Mouse (Mus musculus) liver, adult 2 months (tissue): ENCODE measurements around the gene Sult4a1. TPM values are rescaled to one million over a fixed set of nuclear protein-coding genes. Genes with fewer than 3 reads are reported as not detected.

Experiments used
- DNase-seq: peaks from one replicate; pipeline ENCODE4 v3.0.0-alpha.2; 2011; ENCODE audit warnings: low read depth, low spot score; ENCODE audit errors: extremely low read depth
- H3K27ac ChIP-seq: fragments of 200-500 bp; replicated peaks from 2 replicates; pipeline ENCODE4 v1.5.1; 2012; ENCODE audit warnings: low read depth, mild to moderate bottlenecking, control low read depth, inconsistent platforms, low read length; ENCODE audit not compliant: insufficient read depth
- H3K27me3 ChIP-seq: fragments of 200-500 bp; 2 replicates; pipeline ENCODE4 v1.6.1; 2012; ENCODE audit warnings: mild to moderate bottlenecking, moderate library complexity, low read length, inconsistent platforms; ENCODE audit not compliant: control insufficient read depth, insufficient read depth
- H3K36me3 ChIP-seq: fragments of 200-500 bp; 2 replicates; pipeline ENCODE4 v1.6.1; 2012; ENCODE audit warnings: low read length, inconsistent platforms; ENCODE audit not compliant: control insufficient read depth, insufficient read depth
- H3K4me1 ChIP-seq: fragments of 200-500 bp; 2 replicates; pipeline ENCODE4 v1.6.1; 2011; ENCODE audit warnings: low read length; ENCODE audit not compliant: control insufficient read depth, insufficient read depth
- H3K4me3 ChIP-seq: fragments of 200-500 bp; 2 replicates; pipeline ENCODE4 v1.5.1; 2011; ENCODE audit warnings: low read depth, mild to moderate bottlenecking, control low read depth, low read length, moderate library complexity; ENCODE audit not compliant: insufficient read depth
- H3K79me2 ChIP-seq: fragments of 200-500 bp; 2 replicates; pipeline ENCODE4 v1.6.1; 2012; ENCODE audit warnings: inconsistent platforms, mild to moderate bottlenecking, low read length, moderate library complexity; ENCODE audit not compliant: control insufficient read depth, insufficient read depth
- H3K9ac ChIP-seq: fragments of 200-500 bp; 2 replicates; pipeline ENCODE4 v1.6.1; 2012; ENCODE audit warnings: low read depth, mild to moderate bottlenecking, control low read depth, inconsistent platforms, low read length
- CTCF ChIP-seq: fragments of 200-500 bp; IDR thresholded peaks from 2 replicates; pipeline ENCODE4 v1.5.1; 2011; ENCODE audit warnings: low read depth, low read length, control low read depth
- POLR2A ChIP-seq: fragments of 200-500 bp; IDR thresholded peaks from 2 replicates; pipeline ENCODE4 v1.6.1; 2011; ENCODE audit warnings: low read length, control low read depth; ENCODE audit not compliant: insufficient read depth; ENCODE audit errors: extremely low read depth
- WGBS: fragments of 180-500 bp; shearing (Covaris S2); methylation state at CpG from one replicate; pipeline ENCODE4 v1.1.7; 2018; 5-methylcytosine and 5-hydroxymethylcytosine counted together
- polyA plus RNA-seq: library from polyadenylated mRNA; depleted of rRNA; stranded (reverse); fragments of >200 nt; gene quantifications from 2 replicates; pipeline ENCODE4 v1.2.3, GENCODE M21; 2012
- total RNA-seq: library from RNA; depleted of rRNA; stranded (reverse); fragments of >200 nt; gene quantifications from 2 replicates; pipeline ENCODE4 v1.2.3, GENCODE M21; 2014

The Sult4a1 gene
- total and polyA plus RNA-seq, 2 experiments: not detected

DNA sequence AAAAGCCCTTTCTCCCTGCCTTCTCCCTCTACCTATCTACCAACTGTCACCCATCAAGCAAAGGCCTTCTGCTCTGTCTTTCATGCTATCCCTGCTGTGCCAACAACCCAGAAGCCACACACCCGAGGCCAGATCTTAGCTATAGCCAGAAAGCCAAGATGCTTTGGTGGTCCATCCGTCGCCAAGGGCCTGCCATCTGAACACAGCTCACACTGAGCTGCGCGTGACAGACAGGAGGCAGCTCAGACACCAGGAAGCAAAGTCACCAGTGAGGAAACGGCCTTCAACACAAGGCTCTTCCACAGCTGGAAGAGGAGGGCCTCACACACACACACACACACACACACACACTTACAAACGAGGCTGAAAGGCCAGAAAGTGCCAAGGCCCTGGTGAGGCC is 10.6 kb downstream of the Sult4a1 start:
- Histone ChIP-seq H3K79me2 (no peaks in the 10 kb centered on the region), H3K36me3 (no peaks in the 10 kb centered on the region), H3K9ac (no peak overlapping the region), H3K27me3 (no peaks in the 10 kb centered on the region), H3K4me1 (no peaks in the 10 kb centered on the region), H3K4me3 (no peak overlapping the region), H3K27ac (no peak overlapping the region)
- WGBS: 69% methylated on average over 7 of the region's 7 CpGs
- DNase-seq: no peak
- TF ChIP-seq POLR2A: no peak
- no peak for TF ChIP-seq CTCF

DNA sequence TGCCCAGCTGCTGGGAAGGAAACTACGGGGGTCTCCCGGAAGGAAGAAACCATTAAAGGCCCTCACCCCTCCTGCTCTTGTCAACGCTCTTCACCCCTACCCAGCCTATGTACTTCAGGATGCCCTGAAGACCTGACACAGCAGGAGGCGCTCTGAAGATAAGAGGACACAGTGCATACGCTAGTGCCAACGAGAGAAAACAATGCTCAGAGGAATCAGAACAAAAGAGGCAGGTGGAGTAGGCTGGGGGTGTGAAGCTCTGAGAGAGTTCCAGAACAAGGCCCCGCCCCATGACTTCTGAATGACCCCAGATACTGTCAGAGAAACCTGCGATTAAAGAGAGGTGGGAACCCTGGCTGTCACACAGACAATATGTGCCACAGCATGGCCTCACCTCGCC is 18.8 kb downstream of the Sult4a1 start:
- H3K36me3 ChIP-seq: no peaks in the 10 kb centered on the region
- 42% methylated on average over 9 of the region's 9 CpGs for WGBS
- no peaks in the 10 kb centered on the region for H3K79me2 ChIP-seq
- no peak overlapping the region for H3K9ac ChIP-seq
- H3K4me3 ChIP-seq: no peak overlapping the region
- no peak for DNase-seq
- H3K4me1 ChIP-seq: no peaks in the 10 kb centered on the region
- H3K27ac ChIP-seq: no peak overlapping the region
- no peak for TF ChIP-seq CTCF
- no peak for TF ChIP-seq POLR2A
- H3K27me3 ChIP-seq: peaks cover 3% of the 10 kb centered on the region; the same call in 1 of the 2 replicates

DNA sequence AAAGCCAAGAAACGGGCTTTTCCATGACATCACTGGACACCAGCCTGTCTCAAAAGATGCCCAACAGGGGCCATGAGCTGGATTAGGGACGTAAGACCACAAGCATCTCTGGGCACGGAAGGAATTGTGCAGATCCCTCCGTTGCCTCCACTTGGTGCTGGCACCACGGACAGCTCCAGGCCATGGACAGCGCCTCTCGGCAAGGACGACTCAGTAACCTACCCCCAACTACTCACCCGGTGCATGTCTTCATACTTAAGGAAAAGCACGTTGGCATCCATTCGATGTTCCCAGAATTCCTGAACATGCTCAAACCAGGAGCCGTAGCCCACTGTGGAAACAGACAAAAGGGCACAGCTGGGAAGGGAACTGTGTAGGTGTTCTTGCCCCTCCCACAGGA is 19.2 kb downstream of the Sult4a1 start:
- no peaks in the 10 kb centered on the region for H3K36me3 ChIP-seq
- peaks cover 3% of the 10 kb centered on the region; the same call in 1 of the 2 replicates for H3K27me3 ChIP-seq
- DNase-seq: no peak
- no peak overlapping the region for H3K27ac ChIP-seq
- TF ChIP-seq CTCF (no peak), POLR2A (no peak)
- WGBS: 22% methylated on average over 12 of the region's 12 CpGs
- no peak overlapping the region for H3K9ac ChIP-seq
- no peaks in the 10 kb centered on the region for H3K4me1 ChIP-seq
- no peak overlapping the region for H3K4me3 ChIP-seq
- no peaks in the 10 kb centered on the region for H3K79me2 ChIP-seq

DNA sequence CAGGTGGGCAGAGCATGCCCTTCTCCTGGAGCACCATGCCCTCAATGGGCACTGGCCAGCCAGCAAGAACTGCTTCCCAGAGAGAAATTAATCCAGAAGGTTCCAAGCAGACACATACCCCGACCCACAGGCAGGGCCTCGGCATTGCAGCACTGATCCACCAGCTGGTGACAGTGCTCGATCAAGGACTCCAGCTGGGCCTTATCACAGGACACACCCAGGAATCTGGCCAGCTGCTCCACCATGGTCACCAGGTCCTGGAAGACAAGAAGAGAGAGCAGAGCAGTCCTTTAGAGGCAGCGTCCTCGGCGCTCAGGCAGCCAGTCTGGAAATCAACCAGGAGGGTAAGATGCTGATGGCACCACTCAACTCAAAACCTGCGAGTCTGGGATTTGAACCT is 25.5 kb downstream of the Sult4a1 start:
- 58% methylated on average over 7 of the region's 7 CpGs for WGBS
- no peaks in the 10 kb centered on the region for H3K36me3 ChIP-seq
- H3K79me2 ChIP-seq: no peaks in the 10 kb centered on the region
- TF ChIP-seq POLR2A: no peak
- H3K27ac ChIP-seq: no peak overlapping the region
- no peaks in the 10 kb centered on the region for H3K4me1 ChIP-seq
- no peak overlapping the region for H3K4me3 ChIP-seq
- H3K27me3 ChIP-seq: no peaks in the 10 kb centered on the region
- DNase-seq: no peak
- H3K9ac ChIP-seq: no peak overlapping the region

DNA sequence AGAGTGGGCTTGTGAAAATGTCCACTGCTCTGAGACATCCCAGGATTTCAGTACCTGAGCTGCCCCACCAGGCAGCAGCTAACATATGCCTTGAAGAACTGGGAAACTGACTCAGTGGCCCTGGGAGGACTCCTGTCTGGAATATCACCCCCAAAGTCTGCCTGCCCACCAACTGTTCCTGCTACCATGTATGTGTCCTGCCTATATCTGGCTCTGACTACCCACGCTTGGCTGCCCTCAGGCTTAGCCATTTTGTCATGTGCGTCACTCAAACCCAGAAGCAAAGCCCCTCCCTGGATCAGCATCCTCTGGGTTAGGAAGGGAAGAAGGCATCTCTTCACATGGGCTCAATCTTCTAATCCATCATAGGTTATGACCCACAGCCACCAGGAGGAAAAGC is 26.0 kb downstream of the Sult4a1 start:
- Histone ChIP-seq H3K27ac (no peak overlapping the region), H3K4me3 (no peak overlapping the region), H3K36me3 (no peaks in the 10 kb centered on the region), H3K4me1 (no peaks in the 10 kb centered on the region; the same call in 1 of the 2 replicates), H3K79me2 (no peaks in the 10 kb centered on the region), H3K9ac (no peak overlapping the region), H3K27me3 (no peaks in the 10 kb centered on the region)
- 86% methylated on average over 2 of the region's 2 CpGs for WGBS
- no peak for DNase-seq
- no peak for TF ChIP-seq POLR2A
- TF ChIP-seq CTCF: no peak

DNA sequence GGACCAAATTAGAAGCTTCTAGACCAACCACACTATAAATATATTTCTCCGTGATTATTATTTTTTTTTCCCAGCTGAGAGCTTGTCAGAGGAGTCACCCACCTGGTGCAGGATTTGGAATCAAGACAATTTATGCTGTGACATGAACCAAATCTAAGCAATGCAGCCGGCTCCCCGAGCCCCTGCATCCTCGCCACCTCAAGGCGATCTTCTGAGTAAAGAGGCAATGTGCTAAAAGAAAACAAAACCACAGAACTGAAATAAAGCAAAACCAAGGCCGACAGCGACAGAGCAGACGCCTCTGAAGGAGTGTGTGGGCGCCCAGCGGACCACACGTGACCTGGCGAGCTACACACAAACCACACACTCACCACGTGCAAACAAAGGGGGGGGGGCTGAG is 26.9 kb downstream of the Sult4a1 start:
- Histone ChIP-seq H3K79me2 (no peaks in the 10 kb centered on the region), H3K36me3 (no peaks in the 10 kb centered on the region), H3K27ac (no peak overlapping the region), H3K27me3 (no peaks in the 10 kb centered on the region), H3K4me1 (peaks cover 2% of the 10 kb centered on the region; the same call in 1 of the 2 replicates), H3K4me3 (no peak overlapping the region), H3K9ac (no peak overlapping the region)
- WGBS: 79% methylated on average over 13 of the region's 13 CpGs
- no peak for DNase-seq
- TF ChIP-seq POLR2A: no peak
- TF ChIP-seq CTCF: no peak
